Comparison of ENCODE assay signal across 8 mouse cellular contexts in the genomic region with DNA sequence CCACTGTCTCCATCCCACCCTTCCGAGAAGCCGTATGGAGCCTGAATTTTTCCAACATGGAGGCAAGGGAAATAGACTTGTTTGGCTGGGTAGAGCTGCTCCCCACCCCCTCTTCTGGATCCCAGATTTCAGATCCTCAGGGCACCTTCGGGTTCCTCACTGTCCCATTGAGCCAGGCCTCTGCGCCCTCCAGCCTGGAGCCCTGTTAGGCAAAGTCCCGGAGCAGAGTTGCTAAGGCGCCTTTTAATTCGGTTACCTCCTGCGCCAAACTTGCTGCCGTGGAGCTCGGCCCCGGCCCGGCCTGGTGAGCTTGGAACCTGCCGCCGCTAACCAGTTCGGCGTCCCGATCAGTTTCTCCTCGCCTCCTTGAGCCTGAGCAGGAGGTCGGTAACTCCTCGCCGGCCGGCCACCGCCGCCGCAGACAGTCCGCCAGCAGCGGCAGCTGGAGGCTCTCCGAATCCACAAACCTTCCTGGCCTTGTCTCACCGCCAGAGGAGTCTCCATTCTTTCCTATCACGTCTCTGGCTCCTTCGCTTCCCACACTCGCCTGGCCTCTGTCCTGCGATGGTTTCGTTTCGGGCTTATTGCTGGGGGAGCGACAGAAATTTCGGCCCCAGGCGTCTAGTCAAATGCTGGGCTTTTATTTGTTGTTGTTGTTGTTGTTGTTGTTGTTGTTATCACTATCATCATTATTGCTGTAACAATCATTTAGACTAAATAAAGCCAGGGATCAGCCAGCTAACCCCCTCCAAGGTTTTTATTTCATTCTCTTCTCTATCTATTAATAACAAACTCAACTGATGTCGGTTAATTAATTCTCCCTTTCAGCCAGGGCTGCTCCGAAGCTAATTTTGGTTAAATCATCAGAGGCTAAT. TPM values are rescaled to one million over a fixed set of nuclear protein-coding genes. Genes with fewer than 3 reads are reported as not detected.
DNase-seq lines count a peak whose midpoint lies in the region; ATAC-seq lines count a peak whose summit lies in the region.

No protein-coding gene starts in this region.

- no peak for ATAC-seq in embryonic facial prominence, embryonic 13.5 days (ENCODE audit: insufficient number of reproducible peaks, insufficient read depth, low FRiP score, low TSS enrichment, low read depth)
- no peak for ATAC-seq in lung, embryonic 16.5 days (ENCODE audit: low read depth)

- H3K4me1 ChIP-seq in embryonic facial prominence, embryonic 13.5 days: 0 out of 2 replicates have a peak, but pooled peaks cover 4% of the 10 kb centered on the region
- H3K4me1 ChIP-seq in lung, embryonic 16.5 days (replicated peaks; ENCODE audit: control insufficient read depth, insufficient read depth, low read length): peaks cover 22% of the 10 kb centered on the region

- no peak overlapping the region for H3K4me3 ChIP-seq in embryonic facial prominence, embryonic 13.5 days
- H3K4me3 ChIP-seq in lung, embryonic 16.5 days (ENCODE audit: low read length): peak overlapping the region; percentile 52

- no peak overlapping the region for H3K27ac ChIP-seq in embryonic facial prominence, embryonic 13.5 days
- peak overlapping the region; percentile 93 for H3K27ac ChIP-seq in lung, embryonic 16.5 days (ENCODE audit: low read length)

- peak; percentile 70 for DNase-seq in embryo, embryonic 11 days
- no peak for DNase-seq in embryo, embryonic 10.5 days (ENCODE audit: low spot score)
- peak; percentile 70 for DNase-seq in kidney, adult 11 months
- no peak for DNase-seq in left cerebral cortex, adult 18-20 months (ENCODE audit: low spot score in 2 of 2)
- no peak for DNase-seq in yolk sac, embryonic 10.5 days (ENCODE audit: low spot score)
- DNase-seq in left cerebral cortex, adult 8-10 months (ENCODE audit: low spot score in 2 of 2): no peak

- WGBS in embryonic facial prominence, embryonic 13.5 days: under 1% methylated on average over 40 of the region's 40 CpGs
- WGBS in lung, embryonic 16.5 days: 2% methylated on average over 40 of the region's 40 CpGs

- no peak overlapping the region for H3K9ac ChIP-seq in embryonic facial prominence, embryonic 13.5 days
- peak overlapping the region; percentile 60 for H3K9ac ChIP-seq in lung, embryonic 16.5 days (ENCODE audit: low read length)

- peaks cover 100% of the 10 kb centered on the region for H3K27me3 ChIP-seq in embryonic facial prominence, embryonic 13.5 days
- peaks cover 40% of the 10 kb centered on the region for H3K27me3 ChIP-seq in lung, embryonic 16.5 days (ENCODE audit: control insufficient read depth, insufficient read depth, low read depth, low read length)

- H3K4me2 ChIP-seq in embryonic facial prominence, embryonic 13.5 days: 0 out of 2 replicates have a peak overlapping the region, but pooled peaks have one; percentile 5
- peak overlapping the region; percentile 65 for H3K4me2 ChIP-seq in lung, embryonic 16.5 days (ENCODE audit: low read depth, low read length)

- no peaks in the 10 kb centered on the region for H3K36me3 ChIP-seq in embryonic facial prominence, embryonic 13.5 days
- H3K36me3 ChIP-seq in lung, embryonic 16.5 days (ENCODE audit: control insufficient read depth, insufficient read depth, low read length): peaks cover 2% of the 10 kb centered on the region; the same call in 1 of the 2 replicates

- H3K9me3 ChIP-seq in embryonic facial prominence, embryonic 13.5 days: no peaks in the 10 kb centered on the region
- no peaks in the 10 kb centered on the region for H3K9me3 ChIP-seq in lung, embryonic 16.5 days (ENCODE audit: control insufficient read depth, low read length)

RNA-seq across cellular contexts. Expression of gene Hoxb2, which starts 8.4 kb away (rescaled TPM):
- 0.28 and 0.52 TPM in 2 replicates for polyA plus RNA-seq in embryonic facial prominence, embryonic 13.5 days (2015; fragmentation: Nextera tagmentation; extraction: Ambion mirVana)
- polyA plus RNA-seq in lung, embryonic 16.5 days (2015; fragmentation: Nextera tagmentation; extraction: Ambion mirVana): 20.1 and 24.0 TPM in 2 replicates
- total RNA-seq in left cerebral cortex, adult 18-20 months (2021): not detected
- total RNA-seq in left cerebral cortex, adult 8-10 months (2022): not detected

RNA-seq across cellular contexts. Expression of gene Hoxb3, which starts 18.8 kb away (rescaled TPM):
- not detected in 2 replicates for polyA plus RNA-seq in embryonic facial prominence, embryonic 13.5 days (2015; fragmentation: Nextera tagmentation; extraction: Ambion mirVana)
- polyA plus RNA-seq in lung, embryonic 16.5 days (2015; fragmentation: Nextera tagmentation; extraction: Ambion mirVana): 2.1 and 2.6 TPM in 2 replicates
- total RNA-seq in left cerebral cortex, adult 18-20 months (2021): not detected
- total RNA-seq in left cerebral cortex, adult 8-10 months (2022): not detected

RNA-seq across cellular contexts. Expression of gene Hoxb1, which starts 23.6 kb away (rescaled TPM):
- not detected in 2 replicates for polyA plus RNA-seq in embryonic facial prominence, embryonic 13.5 days (2015; fragmentation: Nextera tagmentation; extraction: Ambion mirVana)
- polyA plus RNA-seq in lung, embryonic 16.5 days (2015; fragmentation: Nextera tagmentation; extraction: Ambion mirVana): 0.18 TPM in 1 of 2 replicates, not detected in the other
- total RNA-seq in left cerebral cortex, adult 18-20 months (2021): not detected
- total RNA-seq in left cerebral cortex, adult 8-10 months (2022): not detected

RNA-seq across cellular contexts. Expression of gene Hoxb4, which starts 23.9 kb away (rescaled TPM):
- 0.13 TPM in 1 of 2 replicates, not detected in the other for polyA plus RNA-seq in embryonic facial prominence, embryonic 13.5 days (2015; fragmentation: Nextera tagmentation; extraction: Ambion mirVana)
- polyA plus RNA-seq in lung, embryonic 16.5 days (2015; fragmentation: Nextera tagmentation; extraction: Ambion mirVana): 3.4 TPM in 2 replicates
- total RNA-seq in left cerebral cortex, adult 18-20 months (2021): not detected
- under 1 TPM in 1 of 4 experiments, not detected in 3; 0.11 TPM for total RNA-seq in left cerebral cortex, adult 8-10 months (2022)

RNA-seq across cellular contexts. Expression of gene Hoxb5, which starts 38.8 kb away (rescaled TPM):
- polyA plus RNA-seq in embryonic facial prominence, embryonic 13.5 days (2015; fragmentation: Nextera tagmentation; extraction: Ambion mirVana): 6.0 TPM in 1 of 2 replicates, not detected in the other
- 39.2 and 46.6 TPM in 2 replicates for polyA plus RNA-seq in lung, embryonic 16.5 days (2015; fragmentation: Nextera tagmentation; extraction: Ambion mirVana)
- total RNA-seq in left cerebral cortex, adult 18-20 months (2021): not detected
- not detected for total RNA-seq in left cerebral cortex, adult 8-10 months (2022)

Comparison
In these comparisons a context has a peak if more than half of its experiments do, and no peak if none do; other contexts are left out.
1. DNase-seq: peak in embryo, embryonic 11 days (single experiment) and kidney, adult 11 months (single experiment); none in embryo, embryonic 10.5 days (single experiment), left cerebral cortex, adult 18-20 months (0 of 2), yolk sac, embryonic 10.5 days (single experiment) and left cerebral cortex, adult 8-10 months (0 of 2).